Mouse (Mus musculus) regulatory T cell (primary cell): Measurements from ENCODE around the gene Serpina12.

Experiments used
- in situ Hi-C: fragments of 300-600 bp; cut with MboI, MseI; formaldehyde crosslinking; loops from one replicate; pipeline ENCODE4 v1.15.1; 2025; ENCODE audit warnings: high pct_unique_total_duplicates

The Serpina12 gene

DNA sequence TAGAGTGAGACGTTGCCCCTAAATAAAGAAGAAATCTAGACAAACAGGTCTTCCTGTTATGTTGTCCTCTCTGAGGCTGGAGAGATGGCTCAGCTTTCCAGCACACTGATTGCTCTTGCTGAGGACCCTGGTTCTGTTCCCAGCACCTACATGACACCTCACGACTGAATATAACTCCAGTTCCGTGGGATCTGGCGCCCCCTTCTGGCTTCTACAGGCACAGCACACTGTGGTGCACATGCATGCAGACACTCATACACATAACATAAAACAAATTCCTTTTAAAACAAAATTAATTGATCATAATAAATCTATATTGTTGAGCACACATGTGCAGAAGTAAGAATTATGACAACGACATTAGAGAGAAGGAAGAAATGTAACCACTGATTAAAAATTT, 39.6 kb downstream of the Serpina12 start:
- in situ Hi-C loops, result no loop called here

DNA sequence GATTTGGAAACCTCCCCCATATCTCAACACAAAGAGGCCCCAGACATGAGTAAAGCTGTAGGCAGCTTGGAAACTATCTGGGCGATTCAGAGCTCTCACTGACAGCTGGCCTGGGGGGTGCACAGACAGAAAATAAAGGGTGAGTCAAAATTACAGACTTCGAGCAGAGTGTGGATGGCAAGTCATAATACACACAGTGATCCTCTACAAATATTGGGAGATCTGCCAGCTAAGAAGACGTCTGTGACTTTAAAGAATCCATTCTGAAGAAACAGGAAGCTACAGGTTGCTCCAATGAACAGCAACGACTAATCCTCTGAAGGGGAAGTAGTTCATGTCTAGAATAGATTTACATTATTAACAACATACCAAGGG, 41.0 kb downstream of the Serpina12 start:
- in situ Hi-C loops, result no loop called here

DNA sequence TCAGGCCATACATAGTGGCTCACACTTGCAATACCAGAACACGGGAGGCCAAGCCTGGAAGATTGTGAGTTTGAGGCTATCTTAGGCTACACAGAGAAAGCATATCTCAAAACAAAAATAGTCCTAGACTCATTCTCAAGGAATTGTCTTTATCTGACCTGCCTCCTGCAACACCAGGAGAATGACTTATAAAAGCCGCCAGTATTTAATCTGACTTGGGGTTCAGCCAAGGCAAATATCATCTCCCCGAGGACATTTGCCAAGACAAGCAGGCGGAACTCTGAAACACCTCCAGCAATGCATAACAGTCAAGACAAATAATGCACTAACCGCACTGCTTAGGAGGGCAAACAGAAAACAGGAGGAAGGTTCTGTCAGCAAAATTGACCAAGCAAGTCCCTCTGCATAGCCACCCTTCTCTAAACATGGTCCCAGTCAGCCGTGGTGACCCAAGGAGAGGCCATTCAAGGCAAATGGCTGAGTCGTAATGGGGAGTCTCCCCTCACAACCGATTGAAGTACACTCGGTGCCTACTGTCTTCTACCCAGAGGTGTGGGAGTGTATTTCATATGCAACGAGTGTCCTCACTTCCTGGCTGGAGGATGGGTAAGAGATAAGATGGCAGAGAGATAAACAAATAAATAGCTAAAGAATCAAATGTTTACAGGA, 41.5 kb downstream of the Serpina12 start:
- in situ Hi-C loops, result no loop called here

DNA sequence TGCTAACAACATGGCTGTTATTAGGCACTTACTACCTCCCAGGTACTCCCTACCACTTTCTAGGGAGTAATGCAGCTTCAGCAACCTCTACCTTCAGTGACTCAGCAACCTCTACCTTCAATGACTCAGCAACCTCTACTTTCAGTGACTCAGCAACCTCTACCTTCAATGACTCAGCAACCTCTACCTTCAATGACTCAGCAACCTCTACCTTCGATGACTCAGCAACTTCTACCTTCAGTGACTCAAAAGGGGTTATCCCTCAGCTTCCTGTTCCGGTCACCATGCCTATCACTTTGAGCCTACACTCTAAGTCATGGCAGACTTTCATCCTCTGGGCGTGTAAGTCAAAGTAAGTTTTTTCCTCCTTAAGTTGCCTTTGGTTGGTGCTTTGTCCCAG, 43.6 kb downstream of the Serpina12 start:
- in situ Hi-C loops, result no loop called here

DNA sequence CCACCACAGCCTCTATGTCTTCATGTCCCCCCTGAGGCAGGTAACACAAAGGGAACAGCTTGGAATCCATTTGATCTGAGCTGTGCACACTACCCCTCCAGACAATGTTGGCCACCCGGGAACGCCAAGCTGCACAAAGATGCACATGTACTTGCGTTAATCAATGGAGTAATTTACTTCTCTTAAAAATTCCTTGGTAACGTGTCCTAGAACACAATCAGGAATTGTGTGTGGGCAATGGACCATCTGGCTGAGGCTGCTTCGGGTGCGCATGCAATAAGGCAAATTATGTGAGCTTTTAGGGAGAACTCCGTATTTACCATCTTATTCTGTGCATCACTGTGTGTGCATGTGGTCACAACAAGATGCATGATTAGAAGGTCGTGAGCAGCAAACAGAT, 44.6 kb downstream of the Serpina12 start:
- in situ Hi-C loops, result loop anchor here (5.0 kb wide), 1 partner anchor 53 kb away; no protein-coding TSS in a partner anchor

DNA sequence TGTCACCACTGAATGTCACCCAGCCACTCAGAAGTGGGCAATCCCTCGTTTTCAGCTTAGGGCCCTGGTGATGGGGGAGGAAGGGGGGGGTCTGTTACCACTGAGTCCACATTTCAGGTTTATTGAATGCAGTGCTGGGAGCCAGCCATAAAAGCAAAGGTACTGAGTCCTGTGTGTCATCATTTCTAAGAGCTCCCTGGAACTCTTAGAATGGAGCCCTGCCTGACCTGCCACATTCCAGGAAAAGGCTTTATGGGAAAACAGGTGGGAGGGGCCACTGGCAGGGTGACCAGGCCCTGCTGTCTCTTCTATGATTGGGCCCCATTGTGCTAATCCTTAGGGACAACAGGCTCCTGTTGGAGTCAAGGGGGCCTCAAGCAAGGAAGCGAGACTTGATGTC, 47.7 kb downstream of the Serpina12 start:
- in situ Hi-C loops, result loop anchor here (5.0 kb wide), 1 partner anchor 56 kb away; no protein-coding TSS in a partner anchor

DNA sequence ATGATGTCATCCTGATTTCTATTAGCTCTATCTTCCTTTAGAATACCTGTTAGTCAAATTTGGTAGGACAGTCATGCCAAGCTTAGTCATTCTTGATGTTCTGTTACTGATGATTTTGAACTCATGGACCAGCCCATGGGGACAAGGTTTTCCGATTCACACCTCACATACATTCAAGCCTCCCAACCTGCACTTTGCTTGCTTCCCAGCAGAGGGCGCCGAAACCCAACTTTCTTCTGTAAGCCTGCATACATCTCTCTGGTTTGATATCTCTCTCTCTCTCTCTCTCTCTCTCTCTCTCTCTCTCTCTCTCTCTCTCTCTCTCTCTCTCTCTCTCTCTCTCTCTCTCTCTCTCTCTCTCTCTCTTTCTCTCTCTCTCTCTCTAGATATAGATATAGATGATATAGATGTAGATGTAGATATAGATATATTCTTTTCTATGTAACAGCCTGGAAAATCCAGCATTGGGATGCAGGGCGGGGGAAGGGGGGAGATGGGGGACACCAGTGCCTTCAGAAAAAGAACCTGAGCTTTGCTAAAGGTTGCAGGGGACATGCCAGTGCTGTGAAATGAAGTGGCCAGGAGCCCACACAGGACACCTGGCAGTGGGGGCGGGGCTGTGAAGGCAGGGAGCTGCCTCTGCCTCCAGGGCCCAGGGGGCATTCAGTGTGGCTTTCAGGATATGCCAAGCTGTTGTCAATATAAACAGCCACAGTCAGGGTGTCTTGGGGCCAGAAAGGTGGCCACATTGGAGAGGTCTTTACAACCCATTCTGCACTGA, 48.8 kb downstream of the Serpina12 start:
- in situ Hi-C loops, result loop anchor here (5.0 kb wide), 1 partner anchor 57 kb away; no protein-coding TSS in a partner anchor

DNA sequence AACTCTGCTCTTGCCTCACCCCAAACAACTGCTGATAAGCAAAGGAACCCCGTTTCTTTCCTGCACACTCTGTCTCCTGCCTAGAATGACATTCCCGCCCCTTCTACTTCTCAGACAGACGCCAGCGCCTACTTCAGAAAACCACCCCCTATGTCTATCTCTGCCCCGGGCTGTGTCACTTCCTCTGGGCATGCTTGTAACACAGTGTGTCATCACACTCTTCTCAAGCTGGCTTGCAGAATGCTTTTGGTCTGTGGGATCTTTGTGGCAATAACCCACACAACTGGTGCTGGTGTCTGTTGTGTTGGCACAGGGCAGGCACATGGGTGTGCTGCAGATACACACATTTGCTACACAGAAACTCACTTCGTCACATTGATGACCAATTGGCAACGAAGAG, 51.3 kb downstream of the Serpina12 start:
- in situ Hi-C loops, result loop anchor here (5.0 kb wide), 1 partner anchor 434 kb away; no protein-coding TSS in a partner anchor

DNA sequence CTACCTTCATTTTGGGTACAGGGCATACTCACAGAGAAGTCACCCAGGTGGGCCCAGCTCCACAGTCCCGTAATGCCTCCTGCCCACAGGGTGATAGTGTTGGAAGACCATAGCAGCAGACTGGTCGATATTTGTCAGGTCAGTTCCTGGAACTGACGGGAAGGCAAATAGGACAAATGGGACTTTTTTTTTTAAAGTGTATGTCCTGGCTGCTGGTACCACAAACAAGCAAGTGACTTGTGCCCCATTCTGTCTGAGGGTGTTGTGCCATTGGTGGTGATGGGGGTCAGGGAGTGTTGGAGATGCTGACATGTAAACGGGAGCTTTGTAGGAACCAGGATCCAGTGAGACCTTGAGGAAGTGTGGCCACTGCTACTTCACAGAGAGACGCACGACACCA, 54.4 kb downstream of the Serpina12 start, which contains the start of gene Serpina11:
Gene Serpina11, minus strand, starts transcription at position 101 of the 400 bp plus-strand sequence.
- in situ Hi-C loops, result loop anchor here (5.0 kb wide), 1 partner anchor 437 kb away; no protein-coding TSS in a partner anchor

DNA sequence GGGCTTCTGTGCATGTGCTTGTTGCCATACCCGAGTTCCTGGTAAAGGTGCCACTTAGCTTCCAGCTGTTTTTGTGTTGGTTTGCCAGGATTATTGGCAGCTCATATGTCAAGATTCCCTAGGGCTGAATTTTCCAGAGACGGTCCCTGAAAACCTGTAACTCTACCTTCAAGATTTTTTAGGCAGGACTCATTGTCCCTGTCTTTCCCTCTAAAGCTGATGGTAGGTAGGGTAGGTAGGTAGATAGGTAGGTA, 54.8 kb downstream of the Serpina12 start:
- in situ Hi-C loops, result no loop called here

DNA sequence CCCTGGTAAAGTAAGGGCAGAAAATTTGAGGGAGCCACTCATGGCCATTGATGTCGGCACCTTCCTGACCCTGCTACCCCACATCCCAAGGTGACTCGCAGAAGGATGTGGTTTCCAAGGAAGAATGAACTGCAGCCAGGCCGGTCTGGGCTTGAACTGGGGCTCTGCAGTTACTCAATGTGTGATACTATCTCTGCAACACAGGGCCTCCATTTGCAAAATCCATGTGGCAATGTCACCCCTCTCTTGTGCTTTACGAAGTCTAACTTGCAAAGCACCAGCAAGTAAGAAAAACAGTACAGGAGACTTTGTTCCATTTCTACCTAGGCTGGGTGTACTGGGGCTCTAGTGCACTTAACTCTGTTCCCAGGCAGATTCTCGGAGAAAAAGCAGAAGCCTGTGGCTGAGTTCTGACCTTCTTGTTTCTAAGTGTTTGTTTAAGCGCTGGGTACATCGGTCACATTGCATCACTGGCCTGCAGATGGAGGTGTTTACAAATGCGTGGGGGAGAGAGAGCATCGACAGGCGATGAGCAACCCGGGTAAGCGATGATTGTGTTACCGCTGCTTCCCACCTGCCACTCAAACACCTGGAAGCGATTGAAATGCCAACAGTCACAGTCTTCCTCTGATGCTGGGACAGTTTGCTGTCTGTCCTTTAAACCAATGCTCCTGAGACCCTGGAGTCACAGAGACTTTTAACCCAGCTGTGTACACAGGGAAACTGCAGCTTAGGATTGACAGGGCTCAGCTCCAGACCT, 55.3 kb downstream of the Serpina12 start:
- in situ Hi-C loops, result no loop called here

DNA sequence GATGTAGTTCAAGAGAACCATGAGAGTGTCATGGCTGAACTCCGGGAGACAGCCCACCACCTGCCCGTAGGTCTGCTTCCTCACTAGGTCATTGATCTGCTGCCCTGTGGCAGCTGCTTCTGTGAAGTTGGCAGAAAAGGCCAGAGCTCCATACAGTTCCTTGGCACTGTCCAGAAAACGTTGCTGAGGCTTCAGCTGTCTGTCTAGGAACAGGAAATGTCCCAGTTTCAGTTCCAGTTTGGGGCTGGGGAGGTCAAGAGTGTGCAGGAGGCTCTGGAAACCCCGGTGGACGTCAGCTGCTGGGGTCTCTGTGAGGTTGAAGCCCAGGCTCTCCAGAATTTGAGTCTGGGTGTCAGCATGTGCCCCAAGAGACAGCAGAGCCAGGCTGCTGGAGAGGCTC, 58.4 kb downstream of the Serpina12 start:
- in situ Hi-C loops, result no loop called here

DNA sequence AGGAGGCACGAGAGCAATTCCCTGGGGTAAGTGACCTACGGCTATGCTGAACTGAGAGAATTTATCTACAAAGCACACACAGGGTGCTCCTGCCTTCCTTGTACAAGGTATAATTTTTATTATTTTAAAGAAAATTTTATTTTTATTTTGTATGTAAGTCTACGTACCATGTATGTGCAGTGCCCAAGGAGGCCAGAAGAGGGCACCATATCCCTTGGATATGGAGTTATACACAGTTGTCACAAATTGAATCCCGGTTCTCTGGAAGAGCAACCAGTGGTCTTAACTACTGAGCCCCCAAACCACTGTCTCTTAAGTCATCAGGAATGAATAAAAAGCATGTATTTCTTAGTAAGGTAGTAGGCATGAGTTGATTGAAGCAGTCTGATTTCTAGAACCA, 59.3 kb downstream of the Serpina12 start:
- in situ Hi-C loops, result no loop called here

DNA sequence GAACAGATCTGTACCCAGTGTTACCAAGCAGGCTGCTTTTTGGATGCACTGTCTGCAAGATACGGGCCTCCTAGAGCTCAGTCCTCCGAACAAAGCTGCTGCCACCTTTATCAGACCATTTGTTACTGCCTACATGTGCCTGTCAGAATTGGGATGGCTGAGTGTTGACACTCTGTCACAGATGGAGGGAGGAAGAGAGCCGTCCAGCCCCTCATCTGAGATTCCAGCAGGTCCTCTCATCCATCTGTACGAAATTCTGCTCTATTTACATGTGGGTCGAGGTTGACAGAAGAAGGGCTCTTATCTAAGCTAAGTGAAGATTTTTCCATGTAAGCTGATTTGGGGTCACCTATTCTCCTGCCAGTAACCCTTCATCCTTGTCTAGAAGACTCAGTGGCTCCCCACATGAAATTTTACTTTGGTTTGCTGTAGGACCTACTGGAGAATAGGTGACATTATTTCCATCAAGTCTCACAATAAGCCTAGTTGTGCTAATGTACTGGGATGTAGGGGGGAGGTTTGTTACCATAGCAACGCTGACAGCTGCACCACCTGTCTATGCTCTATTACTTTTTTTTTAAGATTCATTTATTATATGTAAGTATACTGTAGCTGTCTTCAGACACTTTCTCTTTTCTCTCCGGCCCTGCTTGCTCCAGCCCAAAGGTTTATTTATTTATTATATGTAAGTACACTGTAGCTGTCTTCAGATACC, 62.4 kb downstream of the Serpina12 start:
- in situ Hi-C loops, result no loop called here
